Mouse (Mus musculus) ES-Bruce4 (cell line): ENCODE results near the gene AC161166.1.

Source experiments
- CTCF ChIP-seq: IDR thresholded peaks from one replicate; pipeline ENCODE4 v1.8.1; 2011; ENCODE audit warnings: low read depth, low read length
- POLR2A ChIP-seq: IDR thresholded peaks from one replicate; pipeline ENCODE4 v1.8.1; 2011; ENCODE audit warnings: low read length; ENCODE audit not compliant: insufficient read depth

GRCm38 (mm10) chr7:24488303-24488702, 24.0 kb downstream of the AC161166.1 start:
- TF ChIP-seq CTCF (no peak), POLR2A (no peak)
